Mouse (Mus musculus) spleen, postnatal 36 days (tissue): ENCODE results near the gene Hsd17b2.

Experiments used
- DNase-seq, 2 experiments: peaks; one replicate each; pipeline ENCODE4 v3.0.0; 2022; ENCODE audit warnings: low spot score in 2 of 2, mixed read lengths in 1 of 2

The Hsd17b2 gene

DNA sequence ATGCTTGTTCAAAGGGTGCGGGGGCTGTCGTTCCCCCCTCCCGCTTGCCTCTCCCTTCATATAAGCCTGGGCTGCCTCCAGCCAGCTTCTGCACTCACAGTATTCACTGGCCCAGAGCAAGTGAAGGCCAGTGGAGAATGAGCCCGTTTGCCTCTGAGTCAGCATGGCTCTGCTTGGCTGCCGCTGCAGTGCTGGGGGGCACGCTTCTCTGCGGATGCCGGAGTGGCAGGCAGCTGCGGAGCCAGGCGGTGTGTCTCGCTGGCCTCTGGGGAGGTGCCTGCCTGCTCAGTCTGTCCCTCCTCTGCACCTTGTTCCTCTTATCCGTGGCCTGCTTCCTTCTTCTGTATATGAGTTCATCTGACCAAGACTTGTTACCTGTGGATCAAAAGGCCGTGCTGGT is at the start of gene Hsd17b2:
Gene Hsd17b2 (plus strand): TSS at position 46 of the 400 bp plus-strand sequence.
- peak; percentile 7 to 27 for DNase-seq

DNA sequence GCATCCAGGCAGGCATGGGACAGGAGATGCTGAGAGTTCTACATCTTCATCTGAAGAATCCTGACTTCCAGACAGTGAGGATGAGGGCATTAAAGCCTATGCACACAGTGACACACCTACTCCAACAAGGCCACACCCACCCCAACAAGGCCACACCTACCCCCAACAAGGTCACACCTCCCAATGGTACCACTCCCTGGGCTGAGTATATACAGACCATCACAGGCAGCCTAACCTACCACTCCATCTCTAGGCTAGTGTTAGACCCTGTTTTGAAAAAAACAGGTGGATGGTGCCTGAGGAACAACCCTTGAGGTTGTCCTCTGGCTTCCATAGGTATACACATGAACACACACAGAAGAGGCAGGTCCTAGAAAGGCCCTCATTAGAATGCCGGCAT is 49.4 kb upstream of the Hsd17b2 start:
- no peak for DNase-seq

- DNase-seq: no peak
These were observed 42.7 kb upstream of the Hsd17b2 start for GRCm38 (mm10) chr8:117658990-117659389.

- DNase-seq: no peak
These were observed 41.2 kb upstream of the Hsd17b2 start for GRCm38 (mm10) chr8:117660358-117661031.

DNA sequence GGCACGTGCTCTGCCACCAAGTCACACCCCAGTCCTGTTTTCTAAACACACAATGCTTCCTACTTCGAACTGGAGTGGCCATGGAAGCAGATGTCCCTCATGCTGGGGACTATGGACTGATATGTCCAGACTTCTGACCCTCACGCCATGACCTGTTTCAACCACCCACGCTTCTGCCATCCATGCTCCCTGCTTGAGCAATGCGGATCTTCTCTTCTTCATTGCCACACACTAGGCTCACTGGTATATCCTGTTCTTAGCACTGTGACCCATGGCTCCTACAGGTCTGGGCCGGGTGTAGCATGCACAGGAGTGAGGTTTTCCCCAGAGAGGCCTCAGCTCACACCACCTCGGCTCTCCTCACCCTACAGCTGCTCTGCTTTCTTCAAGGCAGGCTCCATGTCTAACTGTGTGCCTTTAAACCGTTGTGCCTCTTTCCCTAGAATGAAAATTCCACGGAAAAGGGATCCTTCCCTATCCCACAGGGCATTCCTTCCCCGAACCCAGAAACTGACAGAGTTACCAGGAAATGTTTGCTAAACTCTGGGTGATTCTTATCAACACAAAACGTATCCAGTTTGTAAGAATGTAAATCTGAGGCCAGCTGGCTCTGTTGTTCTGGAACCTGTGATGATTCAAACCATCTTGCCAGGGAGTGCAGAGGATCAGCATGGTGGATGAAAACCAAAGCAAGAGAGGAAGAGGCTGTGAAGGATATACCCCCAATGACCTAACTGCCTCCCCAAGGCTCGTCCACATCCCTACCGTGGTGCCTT is 34.2 kb upstream of the Hsd17b2 start:
- no peak for DNase-seq

DNA sequence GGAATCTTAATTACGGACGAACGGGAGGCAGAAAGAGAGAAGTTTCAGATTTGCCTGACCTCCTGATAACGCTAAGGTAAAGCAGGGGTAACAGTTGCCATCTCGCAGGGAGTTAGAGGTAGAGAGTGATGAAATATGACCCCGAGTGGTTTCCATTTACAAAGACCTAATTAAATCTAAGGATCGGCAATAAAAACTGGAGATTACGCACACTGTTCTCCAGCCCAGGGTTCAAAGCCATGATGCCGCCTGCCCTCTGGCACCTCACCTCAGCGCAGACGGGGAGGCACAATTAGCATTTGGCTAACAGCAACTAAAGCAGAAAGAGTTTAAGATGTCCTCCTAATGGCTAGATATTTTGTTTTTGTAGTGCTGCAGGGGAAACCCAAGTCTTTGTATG is 31.2 kb upstream of the Hsd17b2 start:
- no peak for DNase-seq

- no peak for DNase-seq
These were observed 29.1 kb upstream of the Hsd17b2 start for GRCm38 (mm10) chr8:117672558-117672957.

- peak; percentile 61 to 62 for DNase-seq
These were observed 28.3 kb upstream of the Hsd17b2 start, which contains the start of gene Sdr42e1 for GRCm38 (mm10) chr8:117673430-117673830. Gene Sdr42e1, minus strand, starts transcription at chr8:117673689.

DNA sequence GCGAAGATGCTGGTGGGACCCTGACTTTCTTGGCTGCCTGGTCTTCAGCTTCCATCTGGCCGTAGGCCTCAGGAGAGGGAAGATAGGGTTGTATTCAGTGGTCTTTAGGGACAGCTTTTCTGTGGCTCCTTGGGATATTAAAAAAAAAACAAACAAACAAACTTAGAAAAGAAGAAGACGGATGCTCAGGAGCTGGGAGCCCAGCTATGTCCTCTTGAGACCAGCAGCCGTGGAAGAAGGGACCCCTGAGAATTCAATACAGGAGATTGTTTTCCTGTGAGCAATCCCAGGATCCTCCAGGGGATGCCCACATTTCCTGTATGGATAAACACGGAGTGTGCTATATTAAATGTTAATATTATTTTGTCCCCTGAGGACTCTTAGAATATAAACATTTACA is 26.5 kb upstream of the Hsd17b2 start:
- no peak for DNase-seq

DNA sequence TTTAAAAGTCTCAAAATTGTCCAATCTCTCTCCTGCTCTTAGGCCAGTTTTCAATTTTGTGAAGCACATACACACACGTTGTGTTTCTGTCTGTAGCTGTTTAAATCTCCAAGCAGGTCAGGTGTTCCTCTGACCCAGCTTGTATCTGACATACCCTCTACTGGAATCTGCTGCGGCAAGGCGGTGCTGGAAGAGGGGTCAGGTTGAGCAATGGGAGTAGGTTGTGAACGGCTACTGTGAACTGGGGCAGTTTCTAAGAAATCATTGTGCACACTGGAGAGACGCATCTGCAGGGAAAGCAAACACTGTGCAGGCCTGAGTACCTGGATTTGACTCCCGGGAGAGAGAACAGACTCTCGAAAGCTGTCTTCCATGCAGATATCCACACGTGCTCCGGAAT is 25.2 kb upstream of the Hsd17b2 start:
- no peak for DNase-seq

DNA sequence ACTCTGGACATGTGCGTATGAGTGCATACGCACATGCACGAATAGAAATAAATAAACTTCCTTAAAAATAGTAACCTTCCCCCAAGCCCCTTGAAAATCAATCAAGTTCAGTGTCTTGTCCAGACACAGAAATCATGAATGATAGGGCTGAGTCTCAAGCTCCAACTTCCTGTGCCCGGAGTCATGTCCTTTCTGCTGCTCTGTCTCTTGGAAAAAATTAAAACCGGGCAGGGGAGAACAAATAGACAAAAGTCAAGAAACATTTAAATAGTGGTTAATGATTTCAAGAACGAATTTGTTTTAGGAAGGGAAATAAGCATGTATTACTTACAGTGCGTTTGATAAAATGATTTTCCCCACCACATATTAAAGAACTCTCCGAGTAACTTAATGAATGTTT is 24.7 kb upstream of the Hsd17b2 start:
- DNase-seq: no peak

GRCm38 (mm10) chr8:117678650-117679049 is 23.1 kb upstream of the Hsd17b2 start:
- no peak for DNase-seq

DNA sequence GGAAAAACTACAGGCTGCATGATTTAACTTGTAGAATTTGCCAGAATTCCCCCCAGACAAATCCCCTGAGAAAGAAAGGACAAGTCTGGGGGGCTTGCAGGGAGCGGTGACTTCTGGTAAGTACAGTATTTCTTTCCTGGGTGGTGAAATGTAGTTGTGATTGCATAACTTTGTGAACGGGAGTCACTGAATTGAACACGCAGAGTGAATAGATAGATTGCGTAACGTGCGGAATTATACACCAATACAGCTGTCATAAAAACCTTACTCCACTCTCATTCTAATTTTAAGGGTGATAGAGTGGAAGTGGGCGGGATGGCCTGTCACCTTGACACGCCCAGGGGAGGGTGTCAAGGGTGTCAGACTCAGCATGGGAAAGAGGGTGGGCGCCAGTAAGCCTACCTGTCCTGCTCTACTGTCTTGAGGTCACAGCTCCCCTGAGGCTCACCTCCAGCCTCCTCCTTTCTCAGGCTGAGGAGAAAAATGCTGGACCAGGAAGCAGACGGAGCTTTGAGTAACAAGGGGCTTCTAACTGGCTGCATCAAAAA is 17.7 kb upstream of the Hsd17b2 start:
- no peak for DNase-seq

GRCm38 (mm10) chr8:117684504-117684903 is 17.2 kb upstream of the Hsd17b2 start:
- no peak for DNase-seq

DNA sequence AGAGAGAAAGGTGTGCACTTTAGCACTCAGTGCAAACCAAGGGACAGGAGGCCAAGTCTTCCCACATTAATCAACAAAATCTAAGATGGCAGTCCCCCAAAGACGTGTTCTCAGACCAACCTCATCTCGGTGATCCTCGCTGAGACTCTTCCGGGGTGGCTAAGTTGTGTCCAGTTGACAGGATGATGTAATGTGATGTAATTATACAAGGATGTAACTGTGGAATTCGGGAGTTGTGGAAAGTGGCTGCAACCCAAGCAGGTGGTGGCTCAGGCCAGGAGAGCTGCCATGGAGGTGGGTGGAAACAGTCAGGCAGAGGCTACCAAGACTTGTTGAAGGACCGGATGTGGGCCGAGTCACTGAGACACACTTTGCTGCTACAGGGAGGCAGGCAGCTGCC is 13.8 kb upstream of the Hsd17b2 start:
- DNase-seq: no peak

GRCm38 (mm10) chr8:117692131-117692530 is 9.6 kb upstream of the Hsd17b2 start:
- DNase-seq: no peak

GRCm38 (mm10) chr8:117695636-117696035 is 6.1 kb upstream of the Hsd17b2 start:
- no peak for DNase-seq

DNA sequence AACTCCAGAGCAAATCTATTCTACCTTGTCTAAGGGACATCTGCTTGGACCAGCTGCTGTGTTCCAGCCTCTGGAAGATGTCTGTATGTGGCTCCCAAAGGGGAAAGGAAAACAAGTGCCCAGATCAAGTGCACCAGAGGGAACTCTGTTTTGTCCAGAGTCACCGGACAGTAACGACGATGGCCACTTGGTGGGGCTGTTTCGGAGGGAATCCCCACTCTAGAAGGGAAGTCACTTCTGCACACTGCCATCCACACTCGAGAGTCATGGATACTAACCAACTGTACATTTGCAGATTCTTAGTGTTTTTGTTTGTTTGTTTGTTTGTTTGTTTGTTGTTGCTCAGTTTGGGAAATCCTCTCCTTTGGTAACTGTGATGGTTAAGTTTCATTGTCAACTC is 4.5 kb upstream of the Hsd17b2 start:
- no peak for DNase-seq

DNA sequence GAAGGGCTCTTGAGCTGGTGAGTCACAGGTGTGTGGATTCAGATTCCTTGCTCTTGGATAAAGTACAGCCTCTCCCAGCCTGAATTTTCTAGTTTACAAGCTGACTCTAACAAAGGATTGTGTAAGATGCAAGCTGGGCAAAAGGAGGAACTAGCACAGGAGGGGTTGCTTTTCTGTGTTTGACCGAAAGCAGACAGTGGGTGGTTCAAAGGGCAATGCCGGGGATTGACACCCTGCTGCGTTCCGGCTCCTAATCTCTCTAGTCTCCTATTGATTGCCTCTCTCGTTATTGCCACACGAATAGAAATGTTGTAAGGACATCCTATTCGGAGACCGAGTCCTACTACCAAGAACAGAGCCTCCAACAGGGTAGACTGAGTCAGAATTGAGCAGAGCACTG is 1.0 kb upstream of the Hsd17b2 start:
- no peak for DNase-seq

GRCm38 (mm10) chr8:117701246-117701645 is 458 bp upstream of the Hsd17b2 start:
- DNase-seq: no peak

DNA sequence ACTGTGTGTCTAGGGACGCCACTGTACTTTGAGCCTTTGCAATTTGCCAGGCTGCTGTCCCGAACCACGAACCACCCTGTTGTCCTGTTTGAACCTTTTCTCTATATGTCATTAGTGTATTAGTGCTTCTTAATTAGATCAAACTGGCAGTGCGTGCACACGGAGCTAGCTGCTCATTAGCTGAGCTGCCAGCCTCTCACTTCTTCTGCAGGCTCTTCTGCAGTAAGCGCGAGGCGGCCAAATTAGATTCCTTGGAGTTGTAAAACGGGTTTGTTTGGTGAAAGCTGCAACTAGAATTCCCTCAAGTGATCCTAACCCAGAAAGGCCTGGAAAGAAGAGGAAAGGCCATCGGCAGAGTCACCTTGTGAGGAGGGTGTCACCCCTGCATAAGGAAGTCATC is 997 bp downstream of the Hsd17b2 start:
- DNase-seq: no peak

GRCm38 (mm10) chr8:117706141-117706540 is 4.4 kb downstream of the Hsd17b2 start:
- DNase-seq: no peak

DNA sequence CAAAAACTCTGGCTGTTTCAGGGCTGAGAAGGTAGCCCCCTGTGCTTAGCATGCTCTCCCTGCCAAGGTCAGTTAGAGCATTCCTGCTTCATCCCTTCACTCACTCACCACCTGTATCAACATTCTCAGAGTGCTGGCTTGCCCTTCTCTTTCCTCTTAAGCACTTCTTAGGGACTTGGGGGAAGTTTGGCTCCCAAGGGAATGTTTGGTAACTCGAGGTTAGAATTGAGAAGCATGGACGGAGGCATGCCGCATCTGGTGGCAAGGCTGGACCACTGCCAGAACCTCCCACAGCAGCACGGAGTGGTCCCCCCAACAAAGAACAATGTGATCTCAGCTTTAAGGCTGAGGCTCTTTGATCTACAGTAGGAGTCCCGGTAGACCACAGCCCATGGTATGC is 10.5 kb downstream of the Hsd17b2 start:
- DNase-seq: no peak
